Mouse (Mus musculus) embryonic facial prominence, embryonic 11.5 days (tissue): ENCODE results near the gene Tbc1d16. TPM values are rescaled to one million over a fixed set of nuclear protein-coding genes. Genes with fewer than 3 reads are reported as not detected.
"Not testable (repeated sequence)": the region's sequence is repeated elsewhere in the genome, so short reads cannot be mapped to it uniquely, and the experiment has no call there.

Experiments used
- ATAC-seq: fragments of 200-750 bp; cut with Nextera tagmentation; replicated peaks from 2 replicates; pipeline ENCODE4 v1.8.0; 2017; ENCODE audit warnings: low read depth; ENCODE audit not compliant: insufficient number of reproducible peaks, low FRiP score, low TSS enrichment
- DNase-seq: peaks from one replicate; pipeline ENCODE4 v3.0.0-alpha.2; 2015; ENCODE audit warnings: low spot score
- H3K27ac ChIP-seq: fragments of 300-500 bp; sonication (generic); replicated peaks from 2 replicates; pipeline ENCODE4 v1.5.1; 2014; ENCODE audit warnings: mild to moderate bottlenecking, low read depth, low read length, control low read depth
- H3K27me3 ChIP-seq: fragments of 300-500 bp; sonication (generic); 2 replicates; pipeline ENCODE4 v1.6.1; 2014; ENCODE audit warnings: mild to moderate bottlenecking, low read length, moderate library complexity, mixed read lengths; ENCODE audit not compliant: control insufficient read depth, insufficient read depth
- H3K36me3 ChIP-seq: fragments of 300-500 bp; sonication (generic); replicated peaks from 2 replicates; pipeline ENCODE4 v1.6.1; 2014; ENCODE audit warnings: low read depth, mild to moderate bottlenecking, low read length, moderate library complexity, mixed read lengths; ENCODE audit not compliant: control insufficient read depth, insufficient read depth
- H3K4me1 ChIP-seq: fragments of 300-500 bp; sonication (generic); 2 replicates; pipeline ENCODE4 v1.6.1; 2014; ENCODE audit warnings: low read length, mixed read lengths; ENCODE audit not compliant: control insufficient read depth, insufficient read depth
- H3K4me2 ChIP-seq: fragments of 300-500 bp; sonication (generic); 2 replicates; pipeline ENCODE4 v1.6.1; 2014; ENCODE audit warnings: low read depth, mild to moderate bottlenecking, control low read depth, low read length, moderate library complexity
- H3K4me3 ChIP-seq: fragments of 300-500 bp; sonication (generic); 2 replicates; pipeline ENCODE4 v1.5.1; 2014; ENCODE audit warnings: low read depth, low read length, control low read depth
- H3K9ac ChIP-seq: fragments of 300-500 bp; sonication (generic); replicated peaks from 2 replicates; pipeline ENCODE4 v1.6.1; 2014; ENCODE audit warnings: mild to moderate bottlenecking, control low read depth, low read length
- H3K9me3 ChIP-seq: fragments of 300-500 bp; sonication (generic); replicated peaks from 2 replicates; pipeline ENCODE4 v1.6.1; 2016; ENCODE audit warnings: mild to moderate bottlenecking, low read length, inconsistent platforms, mixed read lengths; ENCODE audit not compliant: control insufficient read depth
- WGBS: fragments of 180-500 bp; shearing (Covaris S2); extraction: QIAGEN DNeasy Blood & Tissue Kit; methylation state at CpG from one replicate; pipeline ENCODE4 v1.1.7; 2014; 5-methylcytosine and 5-hydroxymethylcytosine counted together
- polyA plus RNA-seq: library from polyadenylated mRNA; unstranded; fragments of >200 nt; fragmentation: Nextera tagmentation; extraction: Ambion mirVana; gene quantifications from 2 replicates; pipeline ENCODE4 v1.2.1, GENCODE M21; 2014

The Tbc1d16 gene
- polyA plus RNA-seq = 9.5 and 11.9 TPM in 2 replicates

GRCm38 (mm10) chr11:119228091-119228781, at the start of gene Tbc1d16, which contains the start of gene Ccdc40:
Gene Tbc1d16 (minus strand): TSS chr11:119228499.
Gene Ccdc40 (plus strand): TSS chr11:119228572.
- ATAC-seq (peak; percentile 84), DNase-seq (peak; percentile 92)
- Histone ChIP-seq H3K27ac (peak within 1 kb of the TSS; percentile 56; the same call in 1 of the 2 replicates), H3K4me1 (peaks cover 4% of the 10 kb centered on the region), H3K9me3 (no peaks in the 10 kb centered on the region), H3K4me3 (peak within 1 kb of the TSS; percentile 82), H3K27me3 (no peaks in the 10 kb centered on the region), H3K9ac (peak within 1 kb of the TSS; percentile 69), H3K4me2 (peak within 1 kb of the TSS; percentile 95), H3K36me3 (no peaks in the 10 kb centered on the region)
- under 1% methylated on average over 54 of the region's 66 CpGs for WGBS

GRCm38 (mm10) chr11:119273186-119273930, 45.1 kb upstream of the Tbc1d16 start:
- no peaks in the 10 kb centered on the region for H3K36me3 ChIP-seq
- 85% methylated on average over 8 of the region's 8 CpGs for WGBS
- H3K27ac ChIP-seq = no peak overlapping the region
- no peaks in the 10 kb centered on the region for H3K4me1 ChIP-seq
- H3K4me2 ChIP-seq = no peak overlapping the region
- DNase-seq (no peak), ATAC-seq (no peak)
- no peak overlapping the region for H3K9ac ChIP-seq
- no peaks in the 10 kb centered on the region for H3K27me3 ChIP-seq
- no peaks in the 10 kb centered on the region for H3K9me3 ChIP-seq
- H3K4me3 ChIP-seq = no peak overlapping the region

- ATAC-seq = not testable (repeated sequence)
These were observed 44.2 kb upstream of the Tbc1d16 start for GRCm38 (mm10) chr11:119272492-119272891.

GRCm38 (mm10) chr11:119268557-119269195, 40.4 kb upstream of the Tbc1d16 start:
- Histone ChIP-seq H3K4me3 (peak overlapping the region; percentile 57), H3K9ac (peak overlapping the region; percentile 63; the same call in 1 of the 2 replicates), H3K9me3 (no peaks in the 10 kb centered on the region), H3K4me2 (peak overlapping the region; percentile 86), H3K27me3 (no peaks in the 10 kb centered on the region), H3K27ac (no peak overlapping the region), H3K4me1 (no peaks in the 10 kb centered on the region), H3K36me3 (no peaks in the 10 kb centered on the region)
- 81% methylated on average over 16 of the region's 16 CpGs for WGBS
- ATAC-seq (no peak), DNase-seq (no peak)

More at GRCm38 (mm10) chr11:119272492-119272891, 44.2 kb upstream of the Tbc1d16 start:
- peak; percentile 11 for DNase-seq
- not testable (repeated sequence) for H3K4me2 ChIP-seq, H3K27ac ChIP-seq, H3K4me1 ChIP-seq, H3K4me3 ChIP-seq, H3K9me3 ChIP-seq, H3K36me3 ChIP-seq, H3K27me3 ChIP-seq, H3K9ac ChIP-seq
- WGBS = 54% methylated on average over 3 of the region's 3 CpGs

GRCm38 (mm10) chr11:119267768-119268556, 39.7 kb upstream of the Tbc1d16 start, which contains the start of gene Gaa:
Gene Gaa (plus strand): TSS chr11:119267887.
- ATAC-seq (peak; percentile 53), DNase-seq (peak; percentile 97)
- H3K4me1 ChIP-seq = no peaks in the 10 kb centered on the region
- H3K36me3 ChIP-seq = no peaks in the 10 kb centered on the region
- no peaks in the 10 kb centered on the region for H3K9me3 ChIP-seq
- H3K9ac ChIP-seq = peak within 1 kb of the TSS; percentile 63
- peak within 1 kb of the TSS; percentile 57 for H3K4me3 ChIP-seq
- no peak within 1 kb of the TSS for H3K27ac ChIP-seq
- H3K4me2 ChIP-seq = peak within 1 kb of the TSS; percentile 86
- no peaks in the 10 kb centered on the region for H3K27me3 ChIP-seq
- WGBS = 4% methylated on average over 52 of the region's 52 CpGs

DNA sequence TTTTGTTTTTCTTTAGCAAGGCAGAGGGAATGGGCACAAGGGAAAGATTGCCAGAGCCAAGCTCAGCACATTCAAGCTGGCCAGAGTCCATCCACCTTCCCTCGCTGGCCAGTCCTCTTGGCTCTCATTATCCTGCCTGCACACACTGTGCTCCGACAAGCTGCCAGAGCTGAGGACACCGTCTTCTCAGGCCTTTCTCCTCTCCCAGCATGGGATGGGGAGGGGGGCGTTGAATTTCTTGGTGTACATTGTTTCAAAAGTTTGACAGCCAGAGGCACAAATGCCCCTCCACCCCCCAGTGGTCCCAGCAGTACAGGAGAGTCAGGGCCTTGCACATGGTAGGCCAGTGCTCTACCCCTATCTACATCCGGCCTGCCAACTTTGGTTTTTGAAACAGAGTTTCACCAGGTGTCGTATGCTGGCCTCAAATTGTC, 39.0 kb upstream of the Tbc1d16 start:
- no peak overlapping the region for H3K9ac ChIP-seq
- no peak overlapping the region for H3K4me2 ChIP-seq
- H3K9me3 ChIP-seq = no peaks in the 10 kb centered on the region
- WGBS = 49% methylated on average over 6 of the region's 6 CpGs
- H3K27me3 ChIP-seq = no peaks in the 10 kb centered on the region
- no peak; the same call in 1 of the 2 replicates for ATAC-seq
- H3K4me1 ChIP-seq = no peaks in the 10 kb centered on the region
- no peak overlapping the region for H3K27ac ChIP-seq
- H3K36me3 ChIP-seq = no peaks in the 10 kb centered on the region
- no peak for DNase-seq
- H3K4me3 ChIP-seq = no peak overlapping the region

DNA sequence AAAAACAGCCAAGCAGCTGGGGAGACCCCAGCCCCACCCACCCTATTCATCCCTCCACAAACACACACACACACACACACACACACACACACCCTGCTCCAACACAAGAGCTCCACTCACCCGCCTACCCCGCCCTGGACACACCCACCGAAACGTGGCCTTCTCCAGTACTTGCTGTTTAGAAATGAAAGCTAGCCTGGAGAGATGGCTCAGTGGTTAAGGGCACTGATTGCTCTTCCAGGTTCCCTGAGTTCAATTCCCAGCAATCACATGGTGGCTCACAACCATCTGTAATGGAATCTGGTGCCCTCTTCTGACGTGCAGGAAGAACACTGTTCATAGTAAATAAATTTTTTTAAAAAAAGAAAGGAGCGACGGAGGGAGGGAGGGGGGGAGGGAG, 37.5 kb upstream of the Tbc1d16 start:
- ATAC-seq (no peak), DNase-seq (no peak)
- Histone ChIP-seq H3K27ac (no peak overlapping the region), H3K4me2 (no peak overlapping the region), H3K27me3 (no peaks in the 10 kb centered on the region), H3K4me1 (no peaks in the 10 kb centered on the region), H3K9ac (no peak overlapping the region), H3K36me3 (no peaks in the 10 kb centered on the region), H3K9me3 (no peaks in the 10 kb centered on the region), H3K4me3 (no peak overlapping the region)
- WGBS = 75% methylated on average over 7 of the region's 7 CpGs
